Mouse (Mus musculus): ENCODE results near the gene Prrt2.

- TF ChIP-seq CTCF (IDR thresholded peaks at IDR 0.05; ENCODE audit: low read depth, low read length) = no peak
- TF ChIP-seq POLR2A (IDR thresholded peaks at IDR 0.05; ENCODE audit: borderline replicate concordance, low read depth, low read length) = no peak
These were observed 32.2 kb downstream of the Prrt2 start for GRCm38 (mm10) chr7:126988816-126989215.
